Mouse (Mus musculus): ENCODE measurements at regions not wholly inside any gene's neighbourhood (a gene's known extent, or its start where the extent isn't known, plus 50 kb on each side); places are given as distances from the start of the nearest gene placed in this dataset.
"Not testable (repeated sequence)": the region's sequence is repeated elsewhere in the genome, so short reads cannot be mapped to it uniquely, and the experiment has no call there.

DNA sequence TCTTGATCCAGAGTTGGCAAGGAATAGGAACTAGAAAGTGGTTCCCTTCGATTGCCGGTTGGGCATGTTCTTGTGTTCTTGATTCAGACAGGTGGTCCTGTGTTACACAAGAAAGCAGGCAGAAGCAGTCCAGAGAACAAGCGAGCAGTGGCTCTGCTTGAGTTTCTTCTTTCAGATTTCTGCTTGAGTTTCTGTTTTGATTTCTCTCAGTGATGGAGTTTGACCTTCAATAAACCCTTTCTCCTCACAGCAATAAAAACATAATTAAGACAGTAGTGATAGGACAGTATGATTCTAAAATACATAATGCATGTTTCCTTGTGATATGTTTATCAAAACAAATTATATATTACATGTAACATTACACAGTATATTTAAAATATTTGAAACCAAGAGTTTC lies 59.1 kb downstream of the Klf6 start:
- in situ Hi-C loops (cut with MboI, MseI): no loop called here

DNA sequence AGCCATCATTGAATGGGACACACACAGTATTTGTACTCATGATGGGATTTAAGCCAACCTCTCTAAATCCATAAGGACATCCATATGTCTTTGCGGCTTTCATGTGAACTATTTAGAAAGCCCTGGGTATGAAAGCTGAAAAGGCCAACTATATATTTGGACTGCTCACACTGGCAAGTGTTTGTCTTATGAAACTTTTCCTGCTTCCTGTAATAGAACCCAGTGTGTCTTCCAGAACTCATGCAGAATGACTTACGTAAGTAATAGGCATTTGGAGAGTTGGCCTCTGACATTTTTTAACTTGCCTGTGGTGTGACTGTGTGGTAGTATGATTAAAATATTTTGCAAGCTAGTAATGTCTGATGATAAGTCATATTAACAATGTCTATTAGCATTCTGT lies 70.2 kb downstream of the Klf6 start:
- in situ Hi-C loops (cut with MboI, MseI): no loop called here

DNA sequence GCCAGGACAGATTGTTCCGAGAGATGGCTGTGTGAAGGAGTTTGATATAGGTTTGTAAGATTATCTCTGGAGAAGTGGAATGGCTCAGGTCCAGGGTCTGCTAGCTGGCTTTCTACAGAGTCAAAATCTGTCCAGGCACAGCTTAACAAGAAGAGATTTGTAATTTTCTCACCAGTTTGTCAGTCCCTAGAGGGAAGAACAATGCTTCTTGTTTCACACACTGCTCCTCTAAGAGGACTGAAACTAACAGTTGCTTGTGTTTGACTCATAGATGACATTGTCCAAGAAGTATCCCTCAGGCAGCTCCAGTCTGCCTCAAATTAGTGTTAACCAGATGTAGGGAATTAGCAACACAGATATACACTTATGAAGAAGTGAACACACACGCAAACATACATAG lies 76.2 kb downstream of the Klf6 start:
- in situ Hi-C loops (cut with MboI, MseI): no loop called here

DNA sequence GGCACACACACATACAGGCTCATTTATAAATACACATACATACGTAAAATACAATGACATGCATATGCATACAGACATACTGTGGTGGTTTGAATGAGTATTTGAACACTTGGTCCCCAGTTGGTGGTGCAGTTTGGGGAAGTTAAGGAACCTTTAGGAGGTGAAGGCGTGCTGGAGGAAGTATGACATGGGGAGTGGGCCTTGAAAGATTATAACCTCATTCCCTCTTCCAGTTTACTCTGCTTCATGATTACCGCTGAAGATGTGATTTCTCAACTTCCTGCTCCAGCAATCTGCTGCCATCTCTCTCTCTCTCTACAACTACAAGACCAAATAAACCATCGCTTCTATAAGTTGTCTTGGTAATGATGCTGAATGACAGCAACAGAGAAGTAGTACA lies 76.7 kb downstream of the Klf6 start:
- in situ Hi-C loops (cut with MboI, MseI): no loop called here

DNA sequence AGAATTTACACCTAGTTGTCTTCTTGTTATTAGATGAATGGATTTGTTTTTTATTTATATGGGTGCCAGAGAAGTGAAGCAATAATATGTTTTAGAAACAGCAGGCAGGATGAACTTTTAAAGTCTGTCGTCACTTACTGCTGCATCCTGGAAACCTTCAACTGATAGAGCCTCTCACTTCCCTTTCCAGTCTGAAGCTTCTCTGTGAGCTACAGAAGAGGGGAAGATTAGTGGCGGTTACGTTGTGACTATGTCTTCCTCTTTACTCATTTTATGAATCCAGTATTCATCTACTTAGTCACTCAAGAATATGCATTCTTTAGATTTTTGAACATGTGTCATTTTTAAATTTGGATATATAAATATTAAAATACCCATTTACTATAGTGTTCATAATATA lies 78.1 kb downstream of the Klf6 start:
- in situ Hi-C loops (cut with MboI, MseI): no loop called here

DNA sequence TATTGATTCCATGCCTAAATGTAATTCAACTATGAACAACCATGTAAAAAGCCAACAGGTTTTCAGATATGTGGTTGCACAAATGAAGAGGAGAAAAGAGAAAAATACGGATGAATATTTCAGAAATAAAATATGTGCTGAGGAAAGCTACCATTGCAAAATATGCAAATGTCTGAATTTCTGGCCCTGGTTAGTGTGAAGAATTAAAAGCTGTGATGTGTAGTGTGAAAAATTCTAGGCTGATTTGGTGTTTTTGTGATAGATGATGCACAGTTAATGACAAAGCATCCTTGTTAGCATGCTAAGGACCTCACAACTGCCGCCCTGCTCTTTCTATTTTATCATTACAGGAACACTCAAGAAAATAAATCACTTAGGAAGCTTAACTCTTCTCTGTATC lies 91.6 kb downstream of the Klf6 start:
- in situ Hi-C loops (cut with MboI, MseI): no loop called here

DNA sequence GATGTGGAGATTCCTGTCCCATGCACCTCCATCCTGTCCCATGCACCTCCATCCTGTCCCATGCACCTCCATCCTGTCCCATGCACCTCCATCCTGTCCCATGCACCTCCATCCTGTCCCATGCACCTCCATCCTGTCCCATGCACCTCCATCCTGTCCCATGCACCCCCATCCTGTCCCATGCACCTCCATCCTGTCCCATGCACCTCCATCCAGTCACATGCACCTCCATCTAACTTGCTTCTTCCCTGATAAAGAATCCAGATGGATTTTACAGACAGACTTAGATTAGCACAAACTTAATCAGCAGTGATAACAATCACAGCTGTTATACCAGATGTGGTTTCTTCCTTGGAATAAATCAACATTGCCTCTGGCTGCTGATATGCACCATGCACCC lies 93.8 kb downstream of the Klf6 start:
- in situ Hi-C loops (cut with MboI, MseI): not testable (repeated sequence)

DNA sequence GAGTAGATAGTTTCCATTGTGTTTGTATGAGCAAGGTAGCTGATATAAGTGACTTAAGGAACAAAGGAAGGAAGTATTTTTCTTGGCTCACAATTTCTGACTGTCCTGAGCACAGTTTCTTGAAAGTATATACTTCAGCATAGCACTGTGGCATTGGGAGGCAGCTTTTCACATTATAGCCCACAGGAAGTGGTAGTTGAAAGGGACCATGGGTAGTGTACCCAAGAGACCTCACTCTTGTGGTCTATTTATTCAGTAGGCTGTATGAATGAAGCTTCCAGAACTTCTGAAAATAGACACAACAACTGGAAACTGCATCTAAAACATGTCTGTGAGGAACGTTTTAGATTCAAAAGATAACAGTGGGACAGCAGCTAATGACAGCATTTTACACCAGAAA lies 94.9 kb downstream of the Klf6 start:
- in situ Hi-C loops (cut with MboI, MseI): no loop called here

DNA sequence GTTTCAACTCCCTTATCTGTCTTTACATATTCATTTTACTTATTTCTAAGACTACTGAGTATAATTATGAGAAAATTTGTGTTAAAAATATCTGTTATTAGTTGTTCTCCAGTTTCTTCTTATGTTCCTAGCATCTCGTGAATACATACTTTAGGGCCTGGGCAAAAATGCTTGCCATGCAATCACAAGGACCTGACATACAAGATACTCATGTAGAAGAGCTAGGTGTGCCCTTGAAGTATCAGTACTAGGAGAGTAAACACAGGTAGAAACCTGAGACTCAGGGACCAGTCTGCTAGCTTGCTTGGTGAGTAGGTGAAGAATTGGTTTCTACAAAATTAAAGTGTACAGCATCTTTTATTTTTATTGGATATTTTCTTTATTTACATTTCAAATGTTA lies 101.7 kb downstream of the Klf6 start:
- in situ Hi-C loops (cut with MboI, MseI): no loop called here

DNA sequence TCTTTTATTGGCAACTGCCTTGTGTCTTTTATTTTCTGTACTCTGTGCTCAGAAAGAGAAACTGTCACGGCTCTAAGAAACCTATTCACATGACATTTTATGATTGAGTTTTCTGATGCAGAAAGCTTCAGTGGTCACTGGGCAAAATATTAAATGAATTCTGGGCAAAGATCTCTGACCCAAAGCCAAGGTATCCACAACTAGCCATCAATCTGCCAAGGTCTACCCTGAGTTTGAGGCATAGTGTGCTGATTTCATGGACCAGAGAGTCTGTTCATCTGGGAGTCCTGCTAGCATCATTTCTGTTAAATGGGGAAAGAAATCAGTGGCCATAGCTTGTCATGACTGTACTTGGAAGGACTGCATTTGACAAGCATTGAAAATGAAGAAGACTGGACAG lies 103.3 kb downstream of the Klf6 start:
- in situ Hi-C loops (cut with MboI, MseI): no loop called here

DNA sequence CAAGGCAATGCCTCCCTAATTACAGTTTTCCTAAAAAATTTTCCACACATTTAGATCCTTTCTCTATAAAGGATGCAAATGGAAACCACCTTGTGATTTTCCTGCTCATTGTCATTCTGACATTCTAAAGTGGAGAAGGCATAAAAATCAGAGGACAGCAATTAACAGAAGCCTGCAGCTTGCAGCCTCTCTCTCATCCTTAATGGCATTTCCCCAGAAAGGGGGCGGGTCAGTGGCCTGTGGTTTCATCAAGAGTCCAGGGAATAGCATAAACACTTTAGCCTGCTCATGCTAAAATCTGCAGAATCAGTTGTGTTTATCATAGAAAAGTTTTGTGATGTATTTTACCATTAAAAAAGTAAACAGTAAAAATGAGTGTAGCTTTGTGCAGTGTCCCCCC lies 117.3 kb downstream of the Klf6 start:
- in situ Hi-C loops (cut with MboI, MseI): no loop called here

DNA sequence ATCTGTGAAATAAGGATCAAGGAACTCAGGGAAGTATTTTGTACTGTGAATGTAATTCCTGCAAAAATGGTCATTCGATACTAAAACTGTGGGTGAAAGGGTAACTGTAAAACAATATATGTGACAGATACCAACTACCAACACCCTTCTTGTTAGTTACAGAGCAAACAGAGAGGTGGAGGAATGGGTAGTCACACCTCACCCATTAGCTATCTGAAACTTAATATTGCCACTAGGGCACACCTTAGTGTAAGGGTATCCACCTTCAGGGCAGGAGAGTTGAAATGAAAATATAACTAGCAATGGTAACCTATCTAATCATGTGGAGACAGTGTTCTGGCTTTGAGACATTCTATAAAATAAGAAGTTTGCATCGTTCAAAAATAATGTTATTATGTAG lies 126.2 kb downstream of the Klf6 start:
- in situ Hi-C loops (cut with MboI, MseI): no loop called here

DNA sequence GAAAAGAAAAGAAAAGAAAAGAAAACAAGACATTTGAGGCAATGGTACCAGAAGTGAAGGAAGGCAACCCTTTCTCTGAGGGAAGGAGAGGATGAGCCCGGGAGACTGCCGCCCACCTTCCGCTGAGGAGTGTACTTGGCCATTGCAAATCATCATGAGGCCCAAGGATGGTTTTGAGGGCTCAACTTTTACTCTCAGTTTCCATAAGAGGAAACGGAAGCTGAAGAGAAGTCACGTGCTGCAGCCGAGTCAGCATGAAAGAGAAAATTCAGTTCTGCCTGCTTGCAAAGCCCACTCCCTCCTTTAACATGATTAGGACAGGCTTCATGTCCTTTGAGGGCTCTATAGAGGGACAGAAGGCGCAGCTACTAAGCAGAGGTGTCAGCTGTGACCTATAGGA lies 127.1 kb downstream of the Klf6 start:
- in situ Hi-C loops (cut with MboI, MseI): no loop called here

DNA sequence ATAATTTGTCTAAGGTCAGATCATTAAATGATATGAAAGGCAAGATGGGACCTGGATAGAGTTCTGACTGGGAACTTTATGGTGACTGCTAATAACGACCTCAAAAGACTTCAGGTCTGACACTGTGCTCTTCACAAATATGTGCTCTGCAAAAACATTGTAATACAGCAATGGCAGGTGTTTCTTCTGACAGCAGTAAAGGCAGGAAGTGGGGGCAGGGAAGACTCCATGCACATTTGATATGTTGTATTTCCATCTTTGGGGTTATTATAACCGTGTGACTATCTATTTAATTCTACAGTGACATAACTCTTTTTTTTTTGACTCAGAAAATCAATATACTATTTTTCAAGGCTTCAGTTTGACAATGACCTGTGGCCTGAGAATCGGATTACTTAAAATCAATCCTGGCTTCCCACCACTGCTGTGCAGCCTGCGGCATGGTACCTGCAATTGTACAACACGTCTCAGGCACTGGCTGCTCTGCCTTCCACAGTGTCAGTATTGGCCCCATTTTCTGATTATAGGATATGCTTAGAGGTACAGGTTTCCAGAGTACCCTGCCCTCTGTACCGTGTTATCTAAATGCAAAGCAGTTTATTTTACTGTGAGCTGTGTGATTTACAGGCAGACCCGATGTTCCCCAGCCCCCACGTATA lies 139.4 kb downstream of the Klf6 start:
- in situ Hi-C loops (cut with MboI, MseI): no loop called here

DNA sequence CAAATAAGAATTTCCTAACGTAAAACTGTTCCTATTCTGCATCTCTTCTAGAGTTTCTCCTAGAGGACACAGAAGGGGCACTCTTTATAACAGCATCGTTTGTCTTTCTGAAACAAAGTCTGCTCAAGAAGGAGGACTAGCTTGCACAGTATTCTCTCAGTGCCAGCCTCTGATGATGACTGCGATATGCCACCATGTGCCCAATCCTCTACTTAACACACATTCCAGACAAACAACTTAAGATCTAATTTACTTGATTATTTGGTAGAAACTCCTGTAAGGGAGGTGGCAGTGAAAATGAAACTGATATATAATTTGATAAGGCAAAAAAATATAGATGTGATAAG lies 139.9 kb downstream of the Klf6 start:
- in situ Hi-C loops (cut with MboI, MseI): no loop called here

DNA sequence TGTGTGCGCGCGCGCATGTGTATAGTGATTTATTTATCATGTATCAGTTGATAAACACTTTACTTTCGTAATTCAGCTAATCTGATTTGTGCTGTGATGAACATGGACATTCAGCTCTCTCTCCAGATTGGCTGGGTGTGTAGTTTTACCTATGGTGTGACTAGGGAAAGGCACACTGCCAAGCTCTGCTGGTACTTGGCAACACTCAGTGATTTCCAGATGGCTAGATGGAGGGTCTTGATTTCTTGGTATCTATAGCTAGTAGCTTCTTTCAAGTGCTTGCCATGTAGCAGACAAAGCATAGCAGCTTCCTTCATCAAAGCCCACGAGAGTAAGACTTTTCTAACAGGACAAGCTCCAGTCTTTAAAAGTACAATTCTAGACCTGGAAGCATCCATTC lies 144.6 kb downstream of the Klf6 start:
- in situ Hi-C loops (cut with MboI, MseI): no loop called here

DNA sequence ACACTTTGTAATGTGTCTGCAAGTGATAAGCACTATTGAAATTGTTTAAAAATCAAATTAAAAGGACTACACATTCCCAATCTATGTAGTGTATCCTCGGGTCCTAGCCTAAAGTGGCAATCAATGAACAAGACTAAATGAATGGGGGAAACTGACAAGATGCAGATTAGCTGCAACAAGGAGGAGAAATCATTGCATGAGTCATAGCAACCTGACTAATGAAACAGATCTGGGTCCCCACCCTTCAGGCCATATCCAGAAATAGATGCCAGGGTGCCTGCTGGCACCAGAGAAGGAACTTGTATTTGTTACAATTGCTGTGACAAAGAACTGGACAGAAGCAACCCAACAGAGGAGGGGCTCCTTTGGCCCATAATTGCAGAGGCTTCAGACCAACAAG lies 148.4 kb downstream of the Klf6 start:
- in situ Hi-C loops (cut with MboI, MseI): no loop called here

DNA sequence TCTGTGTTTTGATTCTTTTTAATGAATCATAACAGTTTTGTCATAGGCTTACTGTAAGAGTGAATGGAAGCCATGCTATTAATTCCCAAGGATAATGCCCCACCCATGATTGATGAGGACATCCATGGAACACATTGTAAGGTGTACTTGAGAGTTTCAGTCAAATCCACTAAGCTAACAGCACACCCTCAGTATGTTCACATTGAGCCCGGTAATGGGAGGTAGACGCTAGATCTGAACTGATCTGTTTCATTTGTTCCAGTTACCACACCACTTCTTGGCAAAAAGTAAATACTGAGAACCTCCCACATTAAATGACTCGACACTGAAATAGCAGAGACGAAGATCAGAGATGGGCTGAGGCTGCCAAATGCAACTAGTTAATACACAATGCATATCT lies 165.9 kb downstream of the Klf6 start:
- in situ Hi-C loops (cut with MboI, MseI): no loop called here

DNA sequence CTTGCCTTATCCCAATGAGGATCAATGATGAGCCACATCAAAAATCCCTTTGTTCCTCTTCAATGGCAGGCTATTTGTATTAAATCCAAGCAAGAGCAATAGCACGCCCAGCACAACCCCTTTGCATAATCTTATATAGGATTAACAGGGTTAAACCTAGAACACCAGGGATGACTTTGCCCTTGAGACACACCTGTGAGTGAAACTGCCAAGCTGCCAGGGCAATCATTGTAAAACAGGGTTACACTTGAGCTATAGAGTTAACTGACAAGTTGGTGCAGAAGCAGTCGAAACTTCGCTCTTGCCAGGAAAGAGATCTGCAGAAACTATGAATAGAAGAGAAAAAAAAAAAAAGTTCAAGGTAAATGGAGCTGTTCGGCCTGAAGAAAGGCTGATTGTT lies 167.6 kb downstream of the Klf6 start:
- in situ Hi-C loops (cut with MboI, MseI): no loop called here

DNA sequence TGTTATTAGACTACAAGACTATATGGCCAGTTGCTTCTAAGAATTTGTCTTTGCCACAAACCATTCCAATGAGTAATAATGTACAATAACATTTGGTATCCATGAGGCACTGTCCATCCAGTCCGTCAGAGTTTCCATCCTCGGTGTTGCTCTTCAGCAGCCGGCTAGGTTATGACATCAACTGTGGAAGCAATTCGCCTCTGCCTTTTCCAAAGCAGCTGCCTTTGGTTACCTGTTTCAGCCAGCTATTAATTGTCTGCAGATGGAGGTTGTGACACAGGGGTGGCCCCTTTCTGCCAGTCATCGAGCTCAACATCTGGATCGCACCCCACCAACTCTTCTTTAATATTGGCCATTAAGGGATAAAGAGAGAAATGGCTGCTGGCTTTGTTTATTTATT lies 168.2 kb downstream of the Klf6 start:
- in situ Hi-C loops (cut with MboI, MseI): no loop called here

DNA sequence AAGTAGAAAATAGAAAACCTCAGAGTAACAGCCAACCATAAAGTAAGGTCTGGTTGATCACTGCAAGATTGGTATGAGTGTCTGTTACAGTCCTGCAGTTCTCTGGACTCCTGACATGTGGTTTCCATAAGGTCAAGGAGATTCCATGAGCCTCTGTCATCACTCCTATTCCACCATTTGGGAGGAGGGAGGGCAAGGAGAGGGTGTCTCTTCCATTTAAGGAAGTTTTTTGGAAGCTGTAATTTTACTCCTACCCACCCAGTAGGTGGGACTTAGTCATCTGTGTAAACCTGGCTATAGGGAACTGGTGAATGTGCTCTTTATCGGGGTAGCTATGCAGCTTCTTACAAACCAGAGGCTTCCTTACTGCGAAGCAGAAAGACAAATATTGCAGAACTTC lies 168.8 kb downstream of the Klf6 start:
- in situ Hi-C loops (cut with MboI, MseI): no loop called here

DNA sequence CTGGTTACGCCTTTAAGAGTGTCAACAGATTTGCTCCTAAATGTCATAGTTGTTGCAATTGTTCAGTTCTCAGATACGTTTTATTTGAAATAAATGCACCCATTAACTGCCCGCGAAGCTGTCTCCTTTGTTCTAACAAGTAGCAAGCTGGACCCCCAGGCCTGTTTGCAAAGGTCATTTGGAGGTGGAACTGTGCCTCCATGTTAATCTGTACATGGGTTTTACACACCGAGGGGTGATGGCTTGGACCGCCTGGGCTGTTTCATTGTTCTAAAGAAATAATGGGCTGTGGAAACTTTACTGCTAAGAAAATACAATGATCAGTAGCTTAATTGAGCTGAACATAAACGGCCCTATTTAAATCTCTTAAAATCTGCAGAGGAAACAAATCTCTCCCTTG lies 178.8 kb downstream of the Klf6 start:
- in situ Hi-C loops (cut with MboI, MseI): no loop called here

DNA sequence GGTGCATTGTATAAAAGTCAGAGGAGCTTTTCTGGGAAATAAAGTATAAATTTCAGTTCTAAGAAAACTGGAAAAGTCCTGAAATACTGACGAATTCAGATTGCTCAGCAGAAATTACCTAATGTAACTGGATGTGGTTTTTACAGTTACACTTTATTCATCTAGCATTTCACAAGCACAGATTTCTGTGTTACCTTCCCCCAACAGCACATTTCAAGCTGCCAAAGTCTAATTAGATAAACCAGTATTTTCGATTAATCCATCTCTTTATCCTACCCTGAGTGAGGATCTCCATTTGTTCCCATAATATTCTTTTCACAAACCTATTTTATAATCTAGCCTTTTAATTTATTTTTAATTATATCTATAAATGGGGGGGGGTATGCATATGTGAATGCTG lies 179.4 kb downstream of the Klf6 start:
- in situ Hi-C loops (cut with MboI, MseI): no loop called here

DNA sequence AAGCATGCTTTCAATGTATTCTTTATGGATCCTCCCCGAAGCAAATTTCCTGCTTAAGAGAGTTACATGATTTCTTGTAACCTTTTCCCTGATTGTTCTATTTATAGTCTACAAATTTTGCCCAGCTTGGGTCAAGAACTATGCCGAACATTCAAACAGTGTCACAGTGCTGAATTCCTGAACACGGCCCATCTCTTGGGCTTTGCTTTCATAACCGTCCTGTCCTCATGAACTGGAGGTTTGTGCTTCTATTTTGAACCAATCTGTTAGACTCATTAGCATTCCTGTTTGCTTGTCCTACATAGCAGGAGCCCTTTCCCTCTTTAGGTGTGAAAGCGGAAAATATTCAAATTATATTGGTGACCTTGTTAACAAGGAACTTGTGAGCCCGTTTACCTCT lies 181.2 kb downstream of the Klf6 start:
- in situ Hi-C loops (cut with MboI, MseI): no loop called here
